Mouse (Mus musculus) heart, postnatal 25 days (tissue): ENCODE results near the gene Casz1. TPM values are rescaled to one million over a fixed set of nuclear protein-coding genes. Genes with fewer than 3 reads are reported as not detected.

ENCODE experiments used
- DNase-seq: peaks from one replicate; pipeline ENCODE4 v3.0.0; 2022; ENCODE audit warnings: low spot score
- intact Hi-C: fragments of 180-260 bp; cut with DNase I; formaldehyde crosslinking; loops from one replicate; pipeline ENCODE4 v1.15.1; 2025
- total RNA-seq, 2 experiments: library from RNA; stranded (reverse); gene quantifications; 2 replicates each; pipeline ENCODE4 v1.2.3; 2021

The Casz1 gene
- total RNA-seq, 2 experiments from 2014 or later: 42.1 to 44.7 TPM

DNA sequence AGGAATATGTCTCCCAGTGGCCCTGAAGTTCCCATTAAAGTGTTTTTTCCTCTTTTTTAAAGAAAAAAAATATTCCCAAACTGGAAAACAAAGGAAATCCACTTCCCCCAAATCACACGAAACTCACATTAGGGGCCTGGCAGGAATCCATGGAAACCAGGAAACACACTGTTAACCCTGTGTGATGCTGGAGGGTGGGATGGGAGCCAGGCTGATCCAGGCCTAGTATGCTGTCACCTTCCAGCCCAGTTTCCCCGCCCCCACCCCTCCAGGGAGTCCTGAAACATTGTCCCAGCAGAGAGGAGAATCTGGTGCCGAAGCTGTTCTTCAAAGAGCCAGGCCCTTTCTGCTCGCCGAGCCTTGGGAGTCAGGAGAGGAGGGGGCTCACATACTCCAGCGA, 32.2 kb downstream of the Casz1 start:
- DNase-seq: peak; percentile 26
- intact Hi-C loops: loop anchor here (5.0 kb wide), 1 partner anchor 41 kb away; no protein-coding TSS in a partner anchor

DNA sequence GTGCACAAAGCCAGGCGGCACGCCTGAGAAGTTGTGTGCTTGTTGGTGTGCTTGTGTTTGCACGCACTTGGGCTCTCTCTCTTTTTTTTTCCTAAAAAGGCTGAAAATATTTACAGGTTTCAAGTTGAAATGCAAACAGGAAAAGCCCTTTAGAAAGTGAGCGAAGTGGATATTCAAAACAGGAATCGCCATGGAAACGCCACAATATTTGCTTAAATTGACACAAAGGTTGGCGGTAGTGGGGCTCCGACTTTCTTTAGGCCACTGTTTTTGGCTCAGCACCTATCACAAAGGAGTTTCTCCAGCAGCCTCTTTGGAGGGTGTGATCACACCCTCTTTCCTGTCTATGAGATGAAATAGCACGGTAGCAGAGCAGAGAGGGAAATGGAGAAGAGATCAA, 32.8 kb downstream of the Casz1 start:
- intact Hi-C loops: loop anchor here (5.0 kb wide), 1 partner anchor 40 kb away; no protein-coding TSS in a partner anchor
- DNase-seq: no peak

DNA sequence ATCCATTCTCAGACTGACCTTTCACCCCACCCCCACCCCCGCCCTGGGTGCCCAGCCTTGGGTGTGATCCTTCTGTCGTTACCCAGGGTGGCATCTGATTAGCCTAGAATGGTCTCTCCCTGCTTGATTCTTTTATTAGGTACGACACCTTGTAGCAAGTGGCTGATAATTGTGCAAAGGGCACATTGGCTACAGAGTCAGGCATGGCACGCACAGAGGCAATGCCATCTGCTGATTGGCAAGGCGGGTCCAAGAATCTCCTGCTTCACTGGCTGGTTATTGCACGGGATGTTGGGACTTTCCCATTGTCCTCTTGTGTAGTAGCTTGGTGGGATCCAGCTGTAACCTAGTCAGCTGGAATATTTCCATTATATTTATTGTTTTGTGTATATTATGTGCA, 33.4 kb downstream of the Casz1 start:
- intact Hi-C loops: loop anchor here (5.0 kb wide), 1 partner anchor 40 kb away; no protein-coding TSS in a partner anchor
- no peak for DNase-seq

DNA sequence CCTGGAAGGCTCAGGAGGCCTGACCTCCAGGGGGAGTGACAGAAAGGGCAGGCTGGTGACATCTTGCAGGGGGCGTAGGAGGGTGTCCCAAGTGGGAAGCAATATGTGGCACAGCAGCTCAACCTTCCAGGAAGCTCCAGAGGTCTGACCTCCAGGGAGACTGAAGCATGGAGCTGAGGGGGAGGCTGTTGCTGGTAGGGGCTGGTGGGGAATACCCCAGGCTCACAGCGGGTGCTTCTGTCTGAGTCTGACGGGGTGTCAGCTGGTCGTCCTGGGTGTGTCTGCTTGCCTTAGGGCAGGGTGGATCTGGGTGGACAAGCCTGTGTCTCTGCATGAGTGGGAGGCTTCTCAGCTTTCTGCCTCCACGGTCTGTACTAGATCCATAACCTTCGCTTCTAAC, 38.1 kb downstream of the Casz1 start:
- intact Hi-C loops: no loop called here
- no peak for DNase-seq

DNA sequence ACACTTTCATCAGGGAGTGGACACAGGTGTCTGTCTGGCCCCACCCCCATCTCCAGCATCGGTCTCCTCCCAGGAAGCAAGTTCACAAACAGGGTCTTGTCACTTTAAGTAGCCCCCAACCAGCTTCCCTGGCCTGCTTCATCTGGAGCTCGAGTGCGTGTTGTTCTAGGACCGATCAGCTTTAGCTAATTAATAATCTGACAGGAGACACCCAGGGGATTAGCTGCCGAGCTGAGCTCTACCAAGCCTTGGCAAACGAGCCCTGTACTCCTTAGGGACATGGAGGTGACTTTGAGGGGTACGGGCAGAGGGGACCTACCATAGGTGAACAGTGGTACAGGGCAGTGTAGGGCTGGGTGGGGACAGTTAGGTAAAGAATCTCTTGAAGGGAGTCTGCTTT, 40.7 kb downstream of the Casz1 start:
- intact Hi-C loops: loop anchor here (5.0 kb wide), 1 partner anchor 33 kb away; no protein-coding TSS in a partner anchor
- DNase-seq: no peak

DNA sequence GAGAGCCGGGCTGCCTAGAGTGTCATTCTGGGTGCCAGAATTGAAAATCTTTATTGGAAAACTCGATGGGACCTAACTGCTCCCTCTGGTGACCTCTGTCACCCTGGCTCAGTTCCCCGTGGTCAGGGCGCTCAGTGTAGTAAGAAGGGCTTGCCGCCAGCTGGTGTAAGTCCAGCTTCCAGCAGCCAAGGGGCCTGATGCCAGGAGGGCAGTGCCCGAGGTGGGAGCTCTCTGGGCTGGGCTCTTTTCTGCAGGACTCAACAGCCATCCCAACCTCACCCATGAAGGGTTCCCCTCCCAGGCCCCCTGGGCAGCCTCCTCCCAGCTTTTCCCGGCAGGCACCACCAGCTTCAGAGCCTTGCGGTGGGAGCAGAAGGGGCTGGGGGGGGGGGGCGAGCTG, 42.0 kb downstream of the Casz1 start:
- intact Hi-C loops: loop anchor here (5.0 kb wide), 1 partner anchor 34 kb away; no protein-coding TSS in a partner anchor
- peak; percentile 50 for DNase-seq

DNA sequence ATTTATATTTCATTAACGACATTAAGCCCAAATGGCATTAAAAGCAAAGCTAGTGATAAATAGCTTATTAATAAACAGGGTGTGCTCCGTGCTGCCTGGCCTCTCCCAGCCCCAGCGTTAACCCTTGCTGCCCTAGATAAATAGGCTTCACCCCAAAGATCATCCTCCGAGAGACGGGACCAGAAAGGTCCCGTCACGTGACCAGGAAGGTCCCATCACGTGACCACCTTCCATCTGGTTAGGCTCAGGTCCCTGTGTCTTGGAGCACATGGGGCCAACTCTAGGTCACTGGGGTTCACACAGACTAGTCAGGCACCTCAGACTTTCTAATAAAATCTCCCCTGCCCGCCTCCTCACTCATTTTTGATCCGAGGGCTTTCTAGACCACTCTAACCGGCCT, 42.5 kb downstream of the Casz1 start:
- no peak for DNase-seq
- intact Hi-C loops: loop anchor here (5.0 kb wide), 1 partner anchor 34 kb away; no protein-coding TSS in a partner anchor

DNA sequence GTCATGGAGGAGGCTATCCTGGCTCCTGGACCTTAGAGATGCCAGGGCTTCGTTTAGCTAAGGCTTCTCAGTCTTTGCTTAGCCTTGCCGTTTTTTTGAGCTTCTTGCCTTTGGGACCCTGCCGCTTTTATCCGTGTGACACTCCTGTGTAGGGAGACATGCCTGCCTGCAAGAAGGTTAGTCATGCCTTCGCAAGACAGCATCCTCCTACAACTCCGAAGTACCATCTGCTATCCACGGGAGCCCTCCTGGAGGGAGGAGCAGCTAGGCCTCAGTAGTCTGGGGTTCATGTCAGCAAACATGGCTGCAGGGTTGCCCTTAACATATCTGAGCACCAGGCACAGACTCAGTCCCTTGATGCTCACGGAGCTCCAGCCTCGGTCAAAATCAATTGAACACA, 43.4 kb downstream of the Casz1 start:
- DNase-seq: no peak
- intact Hi-C loops: loop anchor here (5.0 kb wide), 1 partner anchor 35 kb away; no protein-coding TSS in a partner anchor

DNA sequence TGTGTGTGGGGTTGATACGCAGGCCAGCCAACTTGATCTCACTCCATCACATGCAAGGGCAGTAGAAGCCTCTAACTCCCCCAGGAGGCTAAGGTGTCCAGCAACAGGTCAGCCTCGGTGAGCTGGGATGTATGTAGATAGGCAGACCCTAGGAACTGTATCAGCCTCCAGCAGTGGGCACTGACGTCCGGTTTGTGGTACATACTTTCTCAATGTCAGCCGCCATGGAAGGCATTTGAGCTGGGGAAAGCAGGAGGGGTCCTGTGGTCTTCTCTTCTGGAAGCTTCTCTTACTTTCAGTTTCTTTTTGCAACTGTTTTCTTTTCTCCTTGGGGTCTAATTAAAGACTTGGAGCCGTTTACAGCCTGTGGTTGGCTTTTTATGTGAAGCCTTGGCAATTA, 45.2 kb downstream of the Casz1 start:
- intact Hi-C loops: loop anchor here (5.0 kb wide), 1 partner anchor 37 kb away; no protein-coding TSS in a partner anchor
- no peak for DNase-seq

DNA sequence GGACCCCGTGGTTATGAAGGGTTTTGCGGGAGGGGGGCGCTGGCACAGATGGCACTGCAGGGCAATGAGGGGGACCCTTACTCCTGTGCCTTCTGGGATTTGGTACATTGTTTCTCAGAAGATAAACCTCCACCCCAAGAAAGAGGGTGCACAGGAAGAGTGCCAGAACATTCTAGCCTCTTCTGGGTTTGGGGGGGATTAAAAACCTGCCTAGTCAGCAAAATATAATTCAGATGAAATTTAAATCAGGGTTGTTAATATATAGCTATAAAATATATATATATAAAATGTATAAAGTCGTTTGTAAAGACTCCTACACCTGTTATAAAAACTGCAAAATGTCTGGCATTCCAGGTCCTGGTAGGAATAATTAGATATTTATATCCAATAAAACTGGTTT, 48.8 kb downstream of the Casz1 start:
- no peak for DNase-seq
- intact Hi-C loops: no loop called here

DNA sequence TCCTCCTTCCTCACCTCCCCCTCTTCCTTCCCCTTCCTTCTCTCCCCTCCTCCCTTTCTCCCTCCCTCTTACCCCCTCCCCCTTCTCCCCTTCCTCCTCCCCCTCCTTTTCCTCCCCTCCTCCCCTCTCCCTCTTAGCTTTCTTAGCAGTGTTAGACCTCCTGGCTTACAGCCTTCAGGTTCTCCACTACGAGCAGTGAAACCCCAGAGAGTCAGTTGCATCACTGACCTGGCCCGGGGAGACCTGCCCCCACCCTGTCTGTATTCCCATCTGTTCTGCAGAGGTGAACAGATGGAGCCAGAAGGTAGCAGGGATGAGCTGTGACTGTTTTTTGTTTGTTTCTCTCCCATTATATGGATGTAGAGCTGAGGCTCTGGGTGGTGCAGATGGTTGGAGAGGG, 49.9 kb downstream of the Casz1 start:
- no peak for DNase-seq
- intact Hi-C loops: no loop called here

DNA sequence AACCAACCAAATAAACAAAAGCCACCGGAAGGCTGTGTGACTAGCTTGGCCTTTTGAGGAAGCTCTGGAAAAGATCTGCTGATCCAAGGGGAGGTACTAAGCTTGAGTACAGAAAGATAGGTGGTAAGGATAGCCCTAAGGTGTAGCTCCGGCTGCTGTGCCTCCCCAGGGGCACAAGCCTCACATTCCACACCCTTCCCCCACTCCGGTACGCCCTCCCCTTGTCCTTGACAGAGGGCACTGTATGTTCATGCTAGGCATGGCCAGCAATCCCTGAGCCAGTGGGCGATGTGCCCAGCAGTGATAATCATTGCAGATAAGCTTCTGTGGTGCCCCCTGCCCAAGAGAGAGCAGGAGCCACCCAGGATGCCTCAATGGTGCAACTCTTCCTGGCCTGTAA, 51.3 kb downstream of the Casz1 start:
- intact Hi-C loops: no loop called here

DNA sequence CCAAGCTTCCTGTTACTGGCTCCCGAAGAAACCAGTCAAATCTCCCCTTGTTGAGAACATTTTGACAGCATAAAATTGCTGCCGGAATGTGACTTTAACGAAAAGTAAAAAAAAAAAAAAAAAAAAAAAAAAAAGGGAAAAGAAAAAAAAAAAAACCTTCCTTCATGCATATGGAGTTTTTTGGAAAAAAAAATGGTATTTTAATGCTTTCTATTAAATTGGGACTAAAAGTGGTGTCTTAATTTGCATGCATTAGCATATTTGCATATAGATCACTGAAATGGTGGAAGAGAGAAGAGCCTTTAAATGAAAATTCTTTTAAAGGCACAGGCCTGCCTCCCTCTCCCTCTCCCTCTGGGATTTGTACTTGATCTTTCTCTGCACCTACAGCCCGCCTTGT, 52.0 kb downstream of the Casz1 start:
- no peak for DNase-seq
- intact Hi-C loops: no loop called here

More for the DNA sequence above, 51.3 kb downstream of the Casz1 start:
- no peak for DNase-seq

DNA sequence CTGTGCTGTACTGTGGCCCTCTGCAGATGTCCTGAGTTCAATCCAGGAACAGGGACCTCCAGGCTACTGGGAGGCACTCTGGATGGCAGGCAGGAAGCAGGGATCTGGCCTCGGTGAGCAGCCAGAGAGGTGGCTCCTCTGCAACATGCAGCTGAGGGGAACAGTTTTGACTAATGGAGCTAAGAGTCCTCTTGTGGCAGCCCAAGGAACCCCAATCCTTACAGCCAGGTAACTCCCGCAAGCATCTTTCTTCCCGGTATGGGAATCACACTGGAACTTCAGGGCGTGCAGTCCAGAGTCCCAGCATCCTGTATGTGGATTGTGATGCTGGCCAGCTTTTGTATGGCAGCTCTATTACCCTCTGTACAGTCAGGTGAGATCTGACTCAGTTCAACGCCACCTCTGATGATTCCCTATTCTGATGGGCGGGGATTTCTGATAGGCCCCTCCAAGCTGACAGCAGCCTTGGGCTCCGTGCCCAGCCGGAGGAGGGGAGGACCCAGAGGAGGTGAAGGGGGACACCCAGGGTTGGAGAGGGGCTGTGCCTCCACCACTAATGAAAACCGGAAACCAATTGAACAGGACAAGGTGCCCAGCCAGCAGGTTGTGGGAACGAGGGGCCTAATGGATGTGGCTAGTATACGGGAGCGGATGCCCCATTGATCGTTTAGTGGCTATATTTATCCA, 53.3 kb downstream of the Casz1 start:
- no peak for DNase-seq
- intact Hi-C loops: no loop called here

DNA sequence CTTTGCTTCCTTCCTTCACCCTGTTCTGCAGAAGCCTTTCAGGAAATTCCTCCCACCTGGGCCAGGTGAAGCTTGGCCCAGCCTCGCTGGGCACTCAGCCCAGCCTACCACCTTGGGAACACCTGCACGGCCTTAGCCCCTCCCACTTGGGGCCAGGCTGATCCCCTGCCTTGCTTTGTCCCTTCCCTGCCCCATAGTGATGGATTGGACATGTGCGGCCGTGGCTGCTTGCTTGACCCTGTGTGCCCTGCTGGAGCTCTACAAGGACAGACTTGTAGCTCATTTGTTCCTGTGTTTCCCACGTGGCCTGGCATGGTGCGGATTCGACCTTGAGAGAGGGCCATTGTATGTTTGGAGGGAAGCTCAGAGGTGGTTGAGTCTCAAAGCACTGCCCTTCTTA, 54.0 kb downstream of the Casz1 start:
- intact Hi-C loops: no loop called here
- DNase-seq: no peak

DNA sequence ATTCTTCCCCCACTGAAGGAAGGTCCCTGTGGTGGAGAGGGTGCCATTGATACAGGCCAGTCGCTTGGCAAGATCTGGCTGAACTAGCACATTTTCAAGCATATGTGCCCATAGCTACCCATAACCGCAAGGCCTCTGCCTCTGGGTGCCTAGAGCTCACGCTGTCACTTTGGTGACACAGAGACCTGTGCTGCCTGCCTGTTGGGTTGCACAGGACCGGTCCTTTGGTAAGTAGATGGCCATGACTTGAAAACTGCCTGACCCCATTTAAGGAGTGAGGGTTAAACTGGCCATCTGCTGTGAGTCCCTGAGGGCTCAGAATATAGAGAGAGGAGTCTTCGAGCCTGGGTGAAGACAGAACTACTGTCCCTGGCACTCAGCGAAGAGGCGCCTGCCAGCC, 55.2 kb downstream of the Casz1 start:
- intact Hi-C loops: no loop called here
- DNase-seq: no peak

DNA sequence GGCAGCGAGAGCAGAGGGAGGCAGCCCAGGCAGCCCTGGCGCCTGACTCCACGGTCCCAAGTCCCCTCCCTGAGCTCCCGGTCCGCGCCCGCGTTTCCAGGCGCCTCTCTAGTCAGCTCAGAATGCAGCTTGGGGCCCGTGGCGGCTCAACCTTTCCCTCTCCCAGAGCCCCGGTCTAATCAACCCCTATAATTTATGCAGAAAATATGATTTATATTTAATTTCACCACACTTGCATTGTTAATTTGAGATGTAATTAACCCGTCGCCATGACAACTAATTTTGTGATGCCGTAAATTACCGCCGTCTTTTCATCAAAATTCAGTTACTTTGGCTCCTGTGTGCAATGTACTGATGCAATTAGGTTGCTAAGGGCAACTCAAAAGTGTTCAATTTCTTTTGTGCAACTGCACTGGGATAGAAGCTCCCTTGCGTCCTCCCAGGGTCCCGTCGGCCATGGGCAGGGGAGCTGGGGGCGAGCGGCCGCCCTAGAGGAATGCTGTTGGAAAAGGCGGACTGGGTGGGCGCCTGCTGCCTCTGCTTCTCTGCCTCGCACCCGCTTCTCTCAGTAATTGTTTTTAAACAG, 55.8 kb downstream of the Casz1 start:
- no peak for DNase-seq
- intact Hi-C loops: no loop called here

DNA sequence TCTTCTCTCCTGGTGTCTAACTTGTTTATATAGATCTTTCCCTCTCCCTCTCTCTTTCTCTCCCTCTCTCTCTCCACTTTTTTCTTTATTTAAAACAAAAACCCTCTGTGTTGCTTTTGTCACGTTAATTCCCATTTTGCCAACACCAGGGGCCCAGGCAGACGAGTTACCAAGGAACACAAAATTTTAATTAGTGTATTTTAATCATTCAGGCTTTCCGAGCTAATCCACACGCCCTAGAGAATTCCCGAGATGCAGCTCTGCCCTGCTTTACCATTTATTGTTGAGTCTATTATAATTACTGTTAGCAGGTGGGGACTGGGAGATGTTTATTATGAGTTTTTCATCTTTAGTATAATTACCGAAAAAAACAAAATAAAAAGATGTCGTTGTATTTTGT, 56.4 kb downstream of the Casz1 start:
- intact Hi-C loops: no loop called here

DNA sequence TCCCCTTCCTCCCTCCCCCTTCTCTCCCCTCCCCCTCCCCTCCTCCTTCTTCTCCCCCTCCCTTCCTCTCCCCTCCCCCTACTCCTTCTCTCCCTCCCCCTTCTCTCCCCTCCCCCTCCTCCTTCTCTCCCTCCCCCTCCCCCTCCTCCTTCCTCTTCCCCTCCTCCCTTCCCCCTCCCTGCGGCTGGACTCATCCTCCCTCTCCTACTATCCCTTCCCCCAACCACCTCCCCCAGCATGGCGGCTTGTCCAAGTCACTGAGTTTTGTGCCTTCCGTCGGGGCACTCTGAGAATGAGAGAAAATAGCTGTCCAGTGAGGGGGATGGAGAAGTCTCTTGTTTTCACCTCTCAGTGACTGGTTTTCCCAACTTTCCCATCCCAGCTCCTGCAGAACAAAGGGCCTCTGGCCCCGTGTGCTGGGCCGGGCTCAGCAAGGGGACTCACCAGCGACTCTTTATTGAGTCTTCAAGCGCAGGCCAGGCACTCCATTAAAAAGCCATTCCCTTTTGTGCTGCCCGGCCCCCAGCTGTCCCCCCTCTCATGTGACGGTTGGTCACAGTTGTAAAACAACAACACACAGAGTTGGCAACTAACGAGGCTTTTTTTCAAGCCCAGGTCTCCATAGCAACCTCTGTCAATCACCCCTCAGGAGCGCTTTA, 62.7 kb downstream of the Casz1 start:
- DNase-seq: no peak
- intact Hi-C loops: loop anchor here (5.0 kb wide), 1 partner anchor 55 kb away; no protein-coding TSS in a partner anchor

More for the DNA sequence above, 56.4 kb downstream of the Casz1 start:
- no peak for DNase-seq

DNA sequence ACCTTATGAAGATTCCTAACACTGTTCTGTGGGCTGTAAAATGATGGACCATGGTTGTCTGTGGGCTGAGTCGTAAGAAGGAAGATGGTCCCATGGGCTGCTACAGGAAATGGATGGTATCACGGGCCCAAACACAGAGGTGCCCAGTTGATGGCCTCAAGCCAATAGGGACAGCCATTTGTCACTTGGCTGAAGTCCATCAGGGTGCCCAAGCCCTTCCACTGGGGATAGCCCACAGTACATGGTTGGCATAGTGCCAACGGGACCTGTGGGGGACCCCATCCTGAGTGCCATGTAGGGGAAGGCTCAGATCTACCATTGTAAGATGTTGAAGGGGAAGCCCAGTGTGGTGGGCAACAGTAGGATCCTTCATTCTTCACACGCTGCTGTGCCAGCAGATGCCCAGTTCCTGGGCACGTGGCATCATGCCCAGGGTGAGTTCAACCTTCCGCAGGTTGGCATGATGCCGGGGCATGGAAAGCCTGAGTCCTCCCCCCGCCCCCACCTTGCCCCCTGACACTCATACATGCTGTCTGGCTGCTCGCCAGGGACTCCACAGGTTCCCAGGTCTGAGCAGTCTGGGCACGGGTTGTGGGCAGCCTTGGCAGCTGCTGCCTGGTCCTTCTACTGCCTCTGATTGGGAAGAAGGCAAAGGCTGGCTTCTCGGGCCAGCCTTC, 63.6 kb downstream of the Casz1 start:
- DNase-seq: no peak
- intact Hi-C loops: loop anchor here (5.0 kb wide), 1 partner anchor 56 kb away; no protein-coding TSS in a partner anchor
